Mouse (Mus musculus) frontal cortex, postnatal 36 days (tissue): ENCODE results near the gene Nemp2.
A peak's percentile ranks its signal among the peaks of the same experiment; 100 is the strongest.

Experiments used
- DNase-seq, 2 experiments: peaks; one replicate each; pipeline ENCODE4 v3.0.0; 2022; ENCODE audit warnings: low spot score in 2 of 2

Nemp2 gene

GRCm38 (mm10) chr1:52630248-52630936 lies at the start of gene Nemp2:
Nemp2 (plus strand) TSS chr1:52630703.
- DNase-seq: peak; percentile 93 to 94

GRCm38 (mm10) chr1:52581744-52582143 lies 48.8 kb upstream of the Nemp2 start:
- no peak for DNase-seq

GRCm38 (mm10) chr1:52582866-52583265 lies 47.6 kb upstream of the Nemp2 start:
- no peak for DNase-seq

- peak; percentile 52 to 76 for DNase-seq
These were observed 33.4 kb upstream of the Nemp2 start for GRCm38 (mm10) chr1:52596982-52597646.

GRCm38 (mm10) chr1:52597761-52598160 lies 32.7 kb upstream of the Nemp2 start:
- peak; percentile 62 to 66 for DNase-seq

GRCm38 (mm10) chr1:52598361-52598760 lies 32.1 kb upstream of the Nemp2 start:
- DNase-seq: peak in 1 of 2 experiments; percentile 6

GRCm38 (mm10) chr1:52601496-52601895 lies 29.0 kb upstream of the Nemp2 start:
- DNase-seq: no peak

- DNase-seq: no peak
These were observed 22.8 kb upstream of the Nemp2 start for GRCm38 (mm10) chr1:52607700-52608099.

GRCm38 (mm10) chr1:52608486-52608885 lies 22.0 kb upstream of the Nemp2 start:
- DNase-seq: no peak

- no peak for DNase-seq
These were observed 12.3 kb upstream of the Nemp2 start for GRCm38 (mm10) chr1:52618217-52618616.

- DNase-seq: no peak
These were observed 10.1 kb upstream of the Nemp2 start for GRCm38 (mm10) chr1:52620442-52620841.

GRCm38 (mm10) chr1:52630937-52631299 lies 415 bp downstream of the Nemp2 start:
- DNase-seq: peak in 1 of 2 experiments; percentile 44

GRCm38 (mm10) chr1:52631570-52631969 lies 1.1 kb downstream of the Nemp2 start:
- DNase-seq: no peak

GRCm38 (mm10) chr1:52634251-52634650 lies 3.7 kb downstream of the Nemp2 start:
- DNase-seq: no peak

GRCm38 (mm10) chr1:52635932-52636331 lies 5.4 kb downstream of the Nemp2 start:
- DNase-seq: no peak

- DNase-seq: no peak
These were observed 7.6 kb downstream of the Nemp2 start for GRCm38 (mm10) chr1:52638101-52638500.

- DNase-seq: no peak
These were observed 8.6 kb downstream of the Nemp2 start for GRCm38 (mm10) chr1:52639090-52639489.

- no peak for DNase-seq
These were observed 9.8 kb downstream of the Nemp2 start for GRCm38 (mm10) chr1:52640266-52640665.

- DNase-seq: no peak
These were observed 10.2 kb downstream of the Nemp2 start for GRCm38 (mm10) chr1:52640736-52641135.

GRCm38 (mm10) chr1:52648153-52649027 lies 17.9 kb downstream of the Nemp2 start:
- DNase-seq: peak; percentile 66 to 83

- no peak for DNase-seq
These were observed 19.6 kb downstream of the Nemp2 start for GRCm38 (mm10) chr1:52650066-52650465.

GRCm38 (mm10) chr1:52652601-52653253 lies 22.2 kb downstream of the Nemp2 start:
- DNase-seq: no peak
